Mouse (Mus musculus) embryonic facial prominence, embryonic 13.5 days (tissue): Measurements from ENCODE around the gene Mtmr10. TPM values are rescaled to one million over a fixed set of nuclear protein-coding genes. Genes with fewer than 3 reads are reported as not detected.

Experiments
- ATAC-seq: fragments of 200-750 bp; cut with Nextera tagmentation; 2 replicates; pipeline ENCODE4 v1.8.0; 2017; ENCODE audit warnings: low read depth; ENCODE audit not compliant: insufficient number of reproducible peaks, insufficient read depth, low FRiP score, low TSS enrichment
- H3K27ac ChIP-seq: fragments of 300-500 bp; sonication (generic); 2 replicates; pipeline ENCODE4 v1.5.1; 2015; ENCODE audit warnings: moderate library complexity, mild to moderate bottlenecking, inconsistent platforms
- H3K27me3 ChIP-seq: fragments of 300-500 bp; sonication (generic); 2 replicates; pipeline ENCODE4 v1.6.1; 2015; ENCODE audit warnings: mild to moderate bottlenecking, inconsistent platforms
- H3K36me3 ChIP-seq: fragments of 300-500 bp; sonication (generic); 2 replicates; pipeline ENCODE4 v1.6.1; 2015; ENCODE audit warnings: mild to moderate bottlenecking, inconsistent platforms
- H3K4me1 ChIP-seq: fragments of 300-500 bp; sonication (generic); 2 replicates; pipeline ENCODE4 v1.6.1; 2015; ENCODE audit warnings: inconsistent platforms
- H3K4me2 ChIP-seq: fragments of 300-500 bp; sonication (generic); 2 replicates; pipeline ENCODE4 v1.6.1; 2015; ENCODE audit warnings: moderate library complexity, mild to moderate bottlenecking, inconsistent platforms
- H3K4me3 ChIP-seq: fragments of 300-500 bp; sonication (generic); 2 replicates; pipeline ENCODE4 v1.5.1; 2015; ENCODE audit warnings: mild to moderate bottlenecking, inconsistent platforms
- H3K9ac ChIP-seq: fragments of 300-500 bp; sonication (generic); 2 replicates; pipeline ENCODE4 v1.6.1; 2015; ENCODE audit warnings: mild to moderate bottlenecking, inconsistent platforms
- H3K9me3 ChIP-seq: fragments of 300-500 bp; sonication (generic); 2 replicates; pipeline ENCODE4 v1.6.1; 2016; ENCODE audit warnings: inconsistent platforms
- WGBS: fragments of 180-500 bp; shearing (Covaris S2); methylation state at CpG from one replicate; pipeline ENCODE4 v1.1.7; 2015; ENCODE audit warnings: mixed read lengths; 5-methylcytosine and 5-hydroxymethylcytosine counted together
- polyA plus RNA-seq: library from polyadenylated mRNA; unstranded; fragments of >200 nt; fragmentation: Nextera tagmentation; extraction: Ambion mirVana; gene quantifications from 2 replicates; pipeline ENCODE4 v1.2.1, GENCODE M21; 2015

The Mtmr10 gene
- polyA plus RNA-seq, 1 experiment from 2014 or later = 14.5 TPM

GRCm38 (mm10) chr7:64253736-64254135, 33.7 kb upstream of the Mtmr10 start:
- Histone ChIP-seq H3K27me3 (no peaks in the 10 kb centered on the region), H3K4me1 (no peaks in the 10 kb centered on the region), H3K36me3 (no peaks in the 10 kb centered on the region), H3K4me3 (no peak overlapping the region), H3K27ac (no peak overlapping the region), H3K9me3 (no peaks in the 10 kb centered on the region), H3K9ac (no peak overlapping the region), H3K4me2 (no peak overlapping the region)
- 88% methylated on average over 3 of the region's 3 CpGs for WGBS
- no peak for ATAC-seq

- Histone ChIP-seq H3K4me2 (no peak overlapping the region), H3K27me3 (peaks cover 16% of the 10 kb centered on the region), H3K27ac (no peak overlapping the region; the same call in 1 of the 2 replicates), H3K36me3 (no peaks in the 10 kb centered on the region), H3K4me1 (peaks cover 4% of the 10 kb centered on the region; the same call in 1 of the 2 replicates), H3K9ac (no peak overlapping the region), H3K4me3 (no peak overlapping the region), H3K9me3 (peaks cover 3% of the 10 kb centered on the region; the same call in 1 of the 2 replicates)
- WGBS = 77% methylated on average over 13 of the region's 13 CpGs
- ATAC-seq = no peak
Measured at GRCm38 (mm10) chr7:64265502-64266279, 21.8 kb upstream of the Mtmr10 start.

- no peak overlapping the region for H3K9ac ChIP-seq
- H3K36me3 ChIP-seq = no peaks in the 10 kb centered on the region
- H3K4me1 ChIP-seq = peaks cover 4% of the 10 kb centered on the region; the same call in 1 of the 2 replicates
- ATAC-seq = no peak
- no peak overlapping the region for H3K27ac ChIP-seq
- no peak overlapping the region for H3K4me2 ChIP-seq
- no peak overlapping the region for H3K4me3 ChIP-seq
- H3K9me3 ChIP-seq = 0 out of 2 replicates have a peak, but pooled peaks cover 3% of the 10 kb centered on the region
- 76% methylated on average over 4 of the region's 4 CpGs for WGBS
- H3K27me3 ChIP-seq = peaks cover 16% of the 10 kb centered on the region
Measured at GRCm38 (mm10) chr7:64266587-64266986, 20.9 kb upstream of the Mtmr10 start.

- no peak for ATAC-seq
- no peaks in the 10 kb centered on the region for H3K4me1 ChIP-seq
- no peak overlapping the region for H3K27ac ChIP-seq
- H3K4me2 ChIP-seq = no peak overlapping the region
- H3K27me3 ChIP-seq = peaks cover 16% of the 10 kb centered on the region
- no peaks in the 10 kb centered on the region for H3K36me3 ChIP-seq
- no peak overlapping the region for H3K9ac ChIP-seq
- no peak overlapping the region for H3K4me3 ChIP-seq
- WGBS = 33% methylated on average over 4 of the region's 4 CpGs
- H3K9me3 ChIP-seq = no peaks in the 10 kb centered on the region
Measured at GRCm38 (mm10) chr7:64271926-64272325, 15.5 kb upstream of the Mtmr10 start.

- Histone ChIP-seq H3K27me3 (no peaks in the 10 kb centered on the region), H3K4me3 (no peak overlapping the region), H3K9ac (no peak overlapping the region), H3K4me2 (no peak overlapping the region), H3K36me3 (no peaks in the 10 kb centered on the region), H3K4me1 (no peaks in the 10 kb centered on the region), H3K9me3 (no peaks in the 10 kb centered on the region), H3K27ac (no peak overlapping the region)
- ATAC-seq = no peak
- 74% methylated on average over 4 of the region's 4 CpGs for WGBS
Measured at GRCm38 (mm10) chr7:64275518-64275917, 11.9 kb upstream of the Mtmr10 start.

GRCm38 (mm10) chr7:64276921-64277320, 10.5 kb upstream of the Mtmr10 start:
- 44% methylated on average over 6 of the region's 6 CpGs for WGBS
- Histone ChIP-seq H3K36me3 (no peaks in the 10 kb centered on the region), H3K9me3 (no peaks in the 10 kb centered on the region), H3K4me2 (no peak overlapping the region), H3K4me1 (no peaks in the 10 kb centered on the region), H3K27ac (no peak overlapping the region), H3K9ac (no peak overlapping the region), H3K27me3 (no peaks in the 10 kb centered on the region), H3K4me3 (no peak overlapping the region)
- no peak for ATAC-seq

- no peak overlapping the region for H3K27ac ChIP-seq
- no peaks in the 10 kb centered on the region for H3K36me3 ChIP-seq
- H3K9me3 ChIP-seq = no peaks in the 10 kb centered on the region
- H3K4me1 ChIP-seq = no peaks in the 10 kb centered on the region
- no peak overlapping the region for H3K9ac ChIP-seq
- H3K4me3 ChIP-seq = no peak overlapping the region
- no peaks in the 10 kb centered on the region for H3K27me3 ChIP-seq
- no peak for ATAC-seq
- 90% methylated on average over 1 of the region's 1 CpGs for WGBS
- no peak overlapping the region for H3K4me2 ChIP-seq
Measured at GRCm38 (mm10) chr7:64278526-64278925, 8.9 kb upstream of the Mtmr10 start.

- Histone ChIP-seq H3K27ac (no peak overlapping the region), H3K4me2 (no peak overlapping the region), H3K36me3 (no peaks in the 10 kb centered on the region), H3K27me3 (no peaks in the 10 kb centered on the region), H3K4me1 (no peaks in the 10 kb centered on the region), H3K4me3 (no peak overlapping the region), H3K9ac (no peak overlapping the region), H3K9me3 (no peaks in the 10 kb centered on the region)
- WGBS = 85% methylated on average over 3 of the region's 3 CpGs
- ATAC-seq = no peak
Measured at GRCm38 (mm10) chr7:64279548-64279947, 7.9 kb upstream of the Mtmr10 start.

- Histone ChIP-seq H3K4me3 (peak overlapping the region; percentile 84), H3K27ac (no peak overlapping the region), H3K9ac (no peak overlapping the region), H3K9me3 (no peaks in the 10 kb centered on the region), H3K27me3 (no peaks in the 10 kb centered on the region), H3K4me1 (peaks cover 12% of the 10 kb centered on the region), H3K36me3 (no peaks in the 10 kb centered on the region), H3K4me2 (peak overlapping the region; percentile 64)
- ATAC-seq = no peak
Measured at GRCm38 (mm10) chr7:64286566-64286965, 887 bp upstream of the Mtmr10 start.

GRCm38 (mm10) chr7:64289416-64289815, 2.0 kb downstream of the Mtmr10 start:
- Histone ChIP-seq H3K27ac (no peak overlapping the region), H3K36me3 (no peaks in the 10 kb centered on the region), H3K9me3 (no peaks in the 10 kb centered on the region), H3K4me2 (no peak overlapping the region), H3K4me3 (no peak overlapping the region), H3K9ac (no peak overlapping the region), H3K27me3 (no peaks in the 10 kb centered on the region), H3K4me1 (peaks cover 12% of the 10 kb centered on the region)
- ATAC-seq = no peak
- WGBS = 89% methylated on average over 7 of the region's 7 CpGs

GRCm38 (mm10) chr7:64290431-64290830, 3.0 kb downstream of the Mtmr10 start:
- Histone ChIP-seq H3K9me3 (no peaks in the 10 kb centered on the region), H3K27ac (no peak overlapping the region), H3K4me1 (peaks cover 12% of the 10 kb centered on the region), H3K4me2 (no peak overlapping the region), H3K4me3 (no peak overlapping the region), H3K9ac (no peak overlapping the region), H3K36me3 (no peaks in the 10 kb centered on the region), H3K27me3 (no peaks in the 10 kb centered on the region)
- WGBS = 80% methylated on average over 6 of the region's 6 CpGs
- no peak for ATAC-seq

- no peak overlapping the region for H3K27ac ChIP-seq
- WGBS = 93% methylated on average over 10 of the region's 10 CpGs
- H3K4me1 ChIP-seq = peaks cover 11% of the 10 kb centered on the region
- no peak overlapping the region for H3K4me3 ChIP-seq
- no peaks in the 10 kb centered on the region for H3K9me3 ChIP-seq
- no peak overlapping the region for H3K9ac ChIP-seq
- no peak for ATAC-seq
- H3K4me2 ChIP-seq = no peak overlapping the region
- H3K36me3 ChIP-seq = no peaks in the 10 kb centered on the region
- no peaks in the 10 kb centered on the region for H3K27me3 ChIP-seq
Measured at GRCm38 (mm10) chr7:64291722-64292121, 4.3 kb downstream of the Mtmr10 start.
